Mouse (Mus musculus) retina, postnatal 1 day (tissue): ENCODE data around the gene Apba3.
A peak's percentile ranks its signal among the peaks of the same experiment; 100 is the strongest.
"Not testable (repeated sequence)": the region's sequence is repeated elsewhere in the genome, so short reads cannot be mapped to it uniquely, and the experiment has no call there.

ENCODE experiments used
- DNase-seq: peaks from one replicate; pipeline ENCODE4 v3.0.0-alpha.2; 2012

Apba3 gene

DNA sequence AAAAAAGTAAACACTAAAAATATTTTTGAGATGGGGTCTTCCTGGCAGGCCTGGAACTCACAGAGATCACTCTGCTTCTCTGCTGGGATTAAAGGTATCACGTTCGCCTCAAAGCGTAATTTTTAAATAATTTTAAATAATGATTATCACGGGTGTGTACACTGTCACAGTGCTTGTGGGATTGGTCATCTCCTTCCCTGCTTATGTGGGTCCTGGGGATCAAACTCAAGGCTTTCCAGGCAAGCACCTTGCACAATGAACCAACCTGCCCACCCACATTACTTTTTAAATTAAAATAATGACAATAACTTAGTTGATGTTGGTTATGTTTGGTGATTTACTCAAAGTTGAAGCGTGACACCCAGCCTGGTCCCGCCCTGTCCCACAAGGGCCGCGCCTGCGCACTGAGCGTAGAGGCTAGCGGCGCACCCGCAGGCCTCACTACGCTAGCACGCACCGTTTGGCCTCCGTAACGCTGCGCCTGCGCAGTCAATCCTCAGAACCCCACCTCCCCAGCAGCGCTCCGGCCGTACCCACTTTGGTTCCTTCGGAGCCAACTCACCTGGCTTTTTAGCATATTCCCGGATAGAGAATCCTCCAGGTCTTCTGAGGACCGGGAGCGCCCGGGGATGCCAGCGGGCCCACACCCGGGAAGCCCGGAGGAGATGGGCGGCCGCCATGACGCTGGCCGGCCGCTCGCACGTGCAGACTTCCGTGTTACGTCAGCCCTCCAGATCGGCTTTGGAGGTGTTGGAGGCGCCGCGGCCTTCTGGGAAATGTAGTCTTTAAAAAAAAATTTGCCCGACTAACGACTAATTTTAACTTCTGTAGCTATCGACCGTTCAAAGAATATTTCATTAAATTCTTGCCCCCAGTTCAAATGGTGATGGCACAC, at the start of gene Apba3, which contains the start of gene Mrpl54:
TSS of gene Apba3 (plus strand) at position 750 of the 895 bp plus-strand sequence.
TSS of gene Mrpl54 (minus strand) at position 724 of the 895 bp plus-strand sequence.
- DNase-seq = peak; percentile 96

DNA sequence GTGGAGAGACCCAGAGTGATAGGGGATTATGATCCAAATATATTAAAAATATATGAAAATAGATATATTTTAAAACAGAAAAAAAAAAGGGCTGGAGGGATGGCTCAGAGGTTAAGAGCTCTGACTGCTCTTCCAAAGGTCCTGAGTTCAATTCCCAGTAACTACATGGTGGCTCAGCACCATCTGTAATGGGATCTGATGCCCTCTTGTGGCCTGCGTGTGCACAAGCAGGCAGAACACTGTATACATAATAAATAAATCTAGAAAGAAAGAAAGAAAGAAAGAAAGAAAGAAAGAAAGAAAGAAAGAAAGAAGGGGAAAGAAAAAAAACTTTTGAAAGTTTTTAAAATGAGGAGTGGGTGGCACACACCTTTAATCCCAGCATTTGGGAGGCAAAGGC, 49.5 kb upstream of the Apba3 start:
- DNase-seq = peak; percentile 35

DNA sequence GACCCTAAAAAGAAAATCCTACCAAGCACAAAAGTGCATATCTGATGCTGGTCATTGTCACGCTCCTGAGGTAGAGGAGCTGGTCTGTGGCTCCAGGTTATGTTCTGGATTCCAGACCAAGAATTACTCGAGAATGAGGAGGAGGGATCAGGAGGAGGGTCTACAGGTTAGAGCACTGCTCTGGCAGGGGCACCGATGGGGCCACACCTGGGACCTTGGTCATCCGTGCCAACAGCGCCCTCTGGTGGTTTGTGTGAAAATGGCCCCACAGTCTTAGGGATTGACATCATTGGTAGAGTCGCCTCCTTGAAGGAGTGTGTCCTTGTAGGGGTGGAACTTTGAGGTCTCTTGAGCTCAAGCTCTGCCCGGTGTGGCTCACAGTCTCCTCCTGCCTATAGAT, 48.8 kb upstream of the Apba3 start:
- peak; percentile 70 for DNase-seq

DNA sequence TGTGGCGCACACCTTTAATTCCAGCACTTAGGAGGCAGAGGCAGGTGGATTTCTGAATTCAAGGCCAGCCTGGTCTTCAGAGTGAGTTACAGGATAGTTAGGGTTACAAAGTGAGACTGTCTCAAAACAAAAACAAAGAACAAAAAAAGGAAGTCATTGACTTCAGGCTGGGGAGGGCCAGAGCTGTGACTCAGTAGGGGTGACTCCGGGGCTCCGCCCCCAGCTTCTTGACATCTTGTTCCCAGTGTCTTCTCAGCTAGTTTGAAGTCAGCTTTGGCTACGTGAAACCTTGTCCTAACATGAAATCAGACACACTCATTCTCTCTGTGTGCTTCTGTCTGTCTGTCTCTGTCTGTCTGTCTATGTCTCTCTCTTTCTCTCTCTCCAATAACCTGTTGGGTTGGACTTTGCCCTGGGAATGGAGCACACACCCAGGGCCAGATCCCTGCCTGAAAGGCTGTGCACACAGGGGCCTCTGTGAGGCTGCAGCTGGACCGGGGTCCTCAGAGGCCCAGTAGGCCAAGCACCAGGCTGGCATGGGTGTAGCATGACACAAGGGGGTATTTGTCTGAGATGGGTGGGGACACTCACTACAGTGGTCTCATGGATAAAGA, 45.3 kb upstream of the Apba3 start:
- DNase-seq = no peak

DNA sequence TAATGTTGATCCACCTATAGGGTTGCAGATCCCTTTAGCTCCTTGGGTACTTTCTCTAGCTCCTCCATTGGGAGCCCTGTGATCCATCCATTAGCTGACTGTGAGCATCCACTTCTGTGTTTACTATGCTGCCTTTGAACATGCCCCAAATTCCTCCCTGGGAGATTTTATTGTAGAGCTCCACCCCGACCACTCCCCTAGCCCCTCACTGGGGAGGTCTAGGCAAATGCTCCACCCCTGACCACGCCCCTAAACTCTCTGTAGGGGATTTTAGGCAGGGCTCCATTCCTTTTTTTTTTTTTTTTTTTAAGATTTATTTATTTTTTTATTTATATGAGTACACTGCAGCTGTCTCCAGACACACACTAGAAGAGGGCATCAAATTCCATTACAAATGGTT, 43.0 kb upstream of the Apba3 start:
- not testable (repeated sequence) for DNase-seq

DNA sequence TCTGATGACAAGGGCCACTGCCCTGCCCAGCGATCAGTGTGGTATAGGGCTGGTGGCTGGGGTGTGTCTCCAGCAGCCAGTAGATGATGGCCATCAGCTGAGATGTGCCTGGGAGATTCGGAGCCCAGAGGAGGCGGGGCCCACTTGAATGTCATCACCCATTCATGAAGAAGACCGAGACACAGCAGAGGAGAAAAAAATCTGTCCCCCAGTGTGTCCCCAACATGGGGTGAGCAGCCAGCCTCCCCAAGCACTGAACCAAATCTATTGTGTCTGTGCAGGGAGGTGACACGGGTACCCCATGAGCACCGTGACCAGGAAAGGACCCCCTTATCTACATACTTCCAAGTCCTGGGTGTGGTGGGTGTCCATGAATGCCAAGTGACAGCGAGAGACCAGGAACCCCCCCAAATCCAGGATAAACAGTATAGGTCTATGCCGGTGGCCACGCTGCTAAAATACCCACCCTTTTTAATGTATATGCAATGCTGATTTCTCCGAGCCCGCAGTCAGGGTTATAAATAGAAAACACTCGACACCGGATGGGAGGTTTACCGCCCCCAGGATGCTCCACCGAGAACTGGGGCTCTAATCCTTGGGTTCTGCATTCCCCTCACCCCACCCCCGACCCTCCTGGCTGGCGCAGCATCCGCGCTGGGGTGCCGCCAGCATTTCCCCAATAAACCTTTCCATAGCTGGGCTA, 36.9 kb upstream of the Apba3 start:
- no peak for DNase-seq

DNA sequence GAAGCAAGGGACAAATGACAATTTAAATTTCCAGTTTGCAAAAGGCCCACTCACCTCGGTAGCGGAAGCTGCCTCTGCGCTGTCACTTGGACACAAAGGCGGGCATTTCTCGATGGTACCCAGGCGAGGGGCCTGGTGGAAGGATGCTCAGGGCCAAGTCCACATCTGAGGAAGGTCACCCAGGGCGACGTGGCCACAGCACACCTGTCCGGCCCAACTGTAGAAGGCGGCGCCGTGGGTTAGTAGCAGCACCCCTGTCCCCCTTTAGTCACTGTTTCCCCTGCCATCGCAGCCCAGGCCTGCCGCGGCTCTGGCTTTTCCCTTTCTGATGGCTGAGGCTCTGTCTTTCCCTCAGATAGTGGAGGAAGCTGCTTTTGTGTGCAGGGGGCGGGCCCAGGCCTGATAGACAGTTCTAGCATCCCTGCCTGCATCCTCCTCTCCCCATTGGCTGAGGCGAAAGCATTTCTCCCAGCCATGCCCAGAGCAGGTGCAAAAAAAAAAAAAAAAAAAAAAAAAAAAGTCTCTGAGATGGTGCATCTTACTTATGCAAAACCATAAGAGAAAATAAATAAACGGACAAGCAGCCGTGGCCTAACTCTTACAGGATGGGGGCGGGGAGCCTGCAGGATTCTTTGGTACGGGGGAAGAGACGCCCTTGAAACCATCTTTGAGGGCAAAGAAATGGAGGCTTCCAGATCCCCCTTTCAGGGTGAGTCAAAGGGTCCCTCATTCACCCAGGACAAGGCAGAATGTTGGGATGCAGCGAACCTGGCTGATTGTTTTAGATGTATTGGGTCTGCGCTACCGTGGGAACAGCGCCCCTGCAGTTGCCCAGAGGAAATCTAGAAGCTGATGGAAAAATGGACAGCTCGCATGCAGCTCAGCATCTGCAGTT, 36.1 kb upstream of the Apba3 start, which contains the start of gene Atcay:
TSS of gene Atcay (minus strand) at position 396 of the 895 bp plus-strand sequence.
- DNase-seq = peak; percentile 83

DNA sequence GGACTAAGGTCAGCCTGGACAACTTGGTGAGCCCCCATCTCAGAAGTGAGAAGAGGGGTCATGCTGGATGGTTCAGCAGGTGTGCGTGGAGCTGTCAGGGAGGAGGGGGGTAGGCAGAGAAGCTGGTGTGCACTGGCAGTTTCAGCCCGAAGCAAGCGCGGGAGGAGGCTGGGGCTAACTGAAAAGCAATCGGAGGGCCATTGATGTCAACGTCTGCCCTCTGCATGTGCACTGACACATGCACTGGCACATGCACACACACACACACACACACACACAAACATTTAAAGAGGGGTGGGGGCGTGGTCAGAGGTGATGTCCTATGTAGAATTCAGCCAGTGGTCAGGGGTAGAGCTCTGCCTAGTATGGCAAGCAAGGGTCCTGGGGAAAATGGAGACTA, 35.3 kb upstream of the Apba3 start:
- DNase-seq = no peak

DNA sequence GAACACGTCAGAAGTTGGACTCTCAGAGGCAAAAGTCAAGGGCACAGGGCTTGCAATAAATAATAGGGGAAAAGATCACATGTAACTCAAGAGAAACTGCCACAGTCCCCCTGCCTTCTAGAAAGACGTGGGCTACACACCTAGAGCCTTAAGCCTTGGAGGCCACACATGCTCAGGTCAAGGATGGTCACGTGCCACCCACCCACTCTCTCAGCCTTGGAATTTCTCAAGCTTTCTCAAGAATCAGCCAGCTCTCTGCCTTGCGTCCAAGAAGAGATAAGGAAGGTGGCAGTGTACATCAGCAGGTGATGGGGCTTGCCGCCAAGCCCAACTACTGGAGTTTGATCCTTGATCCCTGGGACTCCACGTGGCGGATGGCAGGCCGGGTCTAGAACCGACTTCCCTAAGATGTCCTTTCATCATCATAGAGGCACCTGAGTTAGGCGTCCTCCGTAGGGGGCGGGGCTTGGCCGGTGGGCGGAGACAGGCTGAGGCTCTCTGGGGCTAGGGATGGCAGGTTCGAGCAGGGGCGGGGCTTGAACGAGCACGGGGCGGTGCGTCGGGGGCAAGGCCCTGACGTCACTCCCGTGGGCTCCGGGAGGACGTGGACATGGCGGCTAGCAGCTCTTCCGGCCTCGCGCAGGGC, 34.1 kb upstream of the Apba3 start, which contains the start of gene Zfr2:
TSS of gene Zfr2 (plus strand) at position 576 of the 646 bp plus-strand sequence.
- peak; percentile 89 for DNase-seq

DNA sequence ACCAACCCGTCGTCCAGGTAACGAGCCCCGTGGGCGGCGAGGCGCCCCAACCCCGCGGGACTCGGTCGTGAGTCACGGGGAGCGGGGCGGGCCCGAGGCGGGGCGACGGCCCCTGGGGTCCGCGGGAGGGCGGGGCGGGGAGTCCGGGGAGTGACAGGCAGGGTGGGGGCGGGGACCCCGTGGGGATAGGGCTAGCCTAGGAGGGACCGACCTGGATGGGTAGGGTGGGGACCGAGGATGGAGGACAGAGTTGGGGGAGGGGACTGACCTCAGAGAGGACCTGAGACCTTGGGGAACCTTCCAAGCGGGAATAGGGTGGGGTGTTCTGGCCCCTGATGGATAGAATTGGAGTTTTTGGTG, 33.6 kb upstream of the Apba3 start:
- DNase-seq = no peak

DNA sequence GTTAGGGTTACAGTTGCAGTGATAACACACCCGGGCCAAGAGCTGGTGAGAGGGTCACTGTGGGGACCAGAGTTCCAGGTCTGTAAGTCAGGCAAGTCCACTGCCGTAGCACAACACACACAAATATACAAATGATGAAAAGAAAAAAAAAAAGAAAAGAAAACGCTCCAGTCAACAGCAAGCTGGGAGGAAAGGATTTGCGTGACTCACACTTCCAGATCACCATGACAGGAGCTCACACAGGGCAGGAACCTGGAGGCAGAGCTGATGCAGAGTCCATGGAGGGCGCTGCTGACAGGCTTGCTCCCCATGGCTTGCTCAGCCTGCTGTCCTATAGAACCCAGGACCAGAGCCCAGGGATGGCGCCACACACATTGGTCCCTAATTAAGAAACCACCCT, 32.6 kb upstream of the Apba3 start:
- DNase-seq = no peak

DNA sequence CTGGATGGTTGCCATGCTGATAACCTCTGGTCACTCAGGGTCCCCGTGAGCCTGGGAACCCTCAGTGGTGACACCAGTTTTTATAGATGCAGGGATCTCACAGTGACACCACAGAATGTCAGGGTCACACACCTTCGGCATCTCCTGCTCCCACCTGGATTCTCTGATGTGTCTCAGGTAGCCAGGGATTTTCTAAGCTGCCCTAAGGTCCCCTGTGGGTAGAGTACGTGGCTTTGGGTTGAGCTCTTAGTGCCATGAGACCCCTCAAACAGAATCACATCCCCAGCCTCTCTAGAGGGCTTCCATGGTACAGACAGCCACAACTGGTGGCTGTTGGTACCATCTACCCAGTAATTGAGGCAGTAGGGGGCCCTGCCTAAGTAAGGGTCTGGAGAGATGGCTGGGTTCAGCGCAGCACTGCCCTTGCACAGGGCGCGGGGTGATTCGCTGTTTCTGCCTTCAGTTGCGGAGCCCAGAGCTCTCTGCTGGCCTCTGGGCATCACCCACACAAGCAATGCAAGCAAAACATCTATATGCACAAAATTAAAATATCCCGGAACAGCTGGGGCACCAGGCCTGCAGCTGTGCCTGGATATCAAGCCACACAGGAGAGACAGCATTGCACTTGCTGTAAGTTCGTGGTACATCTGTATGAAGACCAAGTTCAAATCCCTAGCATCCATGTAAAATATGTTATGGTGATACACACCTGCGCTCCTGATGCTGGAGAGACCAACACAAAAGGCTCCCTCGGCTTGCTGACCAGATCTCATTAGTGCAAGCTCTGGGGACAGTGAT, 30.1 kb upstream of the Apba3 start:
- no peak for DNase-seq

DNA sequence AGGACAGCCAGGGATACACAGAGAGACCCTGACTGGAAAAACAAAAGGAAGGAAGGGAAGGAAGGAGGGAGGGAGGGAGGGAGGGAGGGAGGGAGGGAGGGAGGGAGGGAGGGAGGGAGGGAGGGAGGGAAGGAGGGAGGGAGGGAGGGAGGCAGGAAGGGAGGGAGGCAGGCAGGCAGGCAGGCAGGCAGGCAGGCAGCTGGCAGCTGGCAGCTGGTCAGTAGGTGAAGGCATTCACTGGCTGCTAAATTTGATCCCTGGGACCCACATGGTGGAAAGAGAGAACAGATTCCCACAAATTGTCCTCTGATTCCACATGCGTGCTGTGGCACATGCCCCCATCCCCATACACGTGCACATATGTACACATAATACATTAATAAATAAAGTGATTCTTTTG, 28.1 kb upstream of the Apba3 start:
- no peak for DNase-seq

DNA sequence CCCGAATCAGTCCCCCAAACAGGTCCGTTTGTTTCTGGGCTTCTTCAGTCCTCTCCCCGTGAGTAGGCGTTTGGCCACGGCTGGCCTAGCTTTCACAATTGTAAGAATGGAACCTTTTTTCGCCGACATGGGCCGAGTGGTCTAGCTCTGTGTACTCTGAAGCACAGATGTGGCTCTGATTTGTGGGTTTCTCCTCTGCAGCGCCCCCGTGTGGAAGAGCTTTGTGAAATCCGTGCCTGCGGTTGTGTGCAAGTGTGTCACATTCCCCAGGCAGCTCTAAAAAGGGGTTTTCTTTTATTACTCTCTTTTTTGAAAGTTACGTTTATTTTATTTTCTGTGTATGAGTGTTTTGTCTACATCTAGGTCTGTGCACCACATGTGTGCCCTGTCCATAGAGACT, 25.9 kb upstream of the Apba3 start:
- peak; percentile 81 for DNase-seq

DNA sequence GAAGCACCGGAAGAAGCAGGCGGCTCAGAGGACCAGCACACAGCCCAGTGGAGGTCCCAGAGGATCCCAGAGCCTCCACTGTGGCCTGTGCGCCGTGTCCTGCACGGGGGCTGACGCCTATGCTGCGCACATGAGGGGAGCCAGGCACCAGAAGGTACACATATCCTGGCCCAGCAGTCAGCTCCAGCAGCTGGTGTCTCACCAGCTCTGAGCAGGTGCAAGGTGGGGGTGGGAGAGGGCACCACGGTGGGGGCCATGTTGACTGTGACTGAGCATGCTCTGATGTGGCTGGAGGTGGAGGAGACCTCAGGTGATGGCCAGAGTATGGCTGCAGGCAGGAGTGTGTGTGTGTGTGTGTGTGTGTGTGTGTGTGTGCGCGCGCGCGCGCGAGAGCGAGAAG, 24.7 kb upstream of the Apba3 start:
- DNase-seq = no peak

DNA sequence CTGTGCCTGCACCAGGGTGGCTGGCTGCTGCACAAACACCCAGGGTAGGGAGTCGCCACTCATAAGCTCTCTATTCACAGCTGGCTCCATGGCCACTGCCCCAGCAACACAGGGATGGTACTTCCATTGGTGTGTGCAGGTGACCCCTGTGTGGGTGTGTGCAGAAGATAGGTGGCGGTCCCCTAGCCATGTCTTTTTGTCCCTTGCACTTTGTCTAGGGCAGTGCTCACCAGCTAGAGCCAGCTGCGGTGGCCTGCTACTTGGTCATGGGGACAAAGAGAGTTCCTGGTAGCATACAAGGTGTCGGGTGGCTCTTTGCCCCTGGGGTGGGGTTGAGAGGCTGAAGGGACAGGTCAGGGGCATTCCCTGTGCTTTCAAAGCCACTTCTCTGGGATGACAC, 22.6 kb upstream of the Apba3 start:
- DNase-seq = no peak

DNA sequence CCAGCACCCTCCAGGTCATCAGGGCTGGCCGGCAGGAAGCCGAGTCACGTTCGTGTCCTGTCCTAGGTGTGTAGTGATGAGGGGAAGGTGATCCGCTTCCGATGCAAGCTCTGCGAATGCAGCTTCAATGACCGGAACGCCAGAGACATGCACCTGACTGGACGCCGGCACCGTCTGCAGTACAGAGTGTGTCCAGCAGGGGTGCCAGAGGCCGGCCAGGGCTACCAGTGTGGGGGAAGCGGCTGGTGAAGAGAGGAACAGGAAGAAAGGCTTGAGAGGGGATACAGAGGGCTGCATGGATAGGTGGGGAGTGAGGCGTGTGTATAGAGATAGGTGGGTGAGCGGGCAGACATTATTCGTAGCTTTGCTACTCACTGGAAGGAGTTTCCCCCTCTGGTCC, 22.2 kb upstream of the Apba3 start:
- peak; percentile 82 for DNase-seq

DNA sequence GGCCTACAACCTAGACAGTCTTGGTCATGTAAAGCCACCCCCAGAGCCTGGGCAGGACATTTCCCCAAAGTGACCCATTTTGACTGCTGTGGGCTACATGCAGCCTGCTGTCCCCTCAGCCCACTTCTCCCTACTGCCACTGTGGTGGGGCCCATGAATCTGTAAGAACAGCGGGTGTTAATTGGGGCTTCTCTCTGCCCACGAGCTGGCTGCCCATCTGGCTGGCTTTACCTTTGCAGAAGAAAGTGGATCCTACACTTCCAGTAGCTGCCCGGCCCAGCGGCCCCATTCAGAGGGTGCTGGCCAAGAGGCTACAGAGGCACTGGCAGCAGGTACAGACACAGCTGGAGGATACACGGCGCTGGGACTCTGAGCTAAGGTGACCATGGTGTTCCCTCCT, 21.6 kb upstream of the Apba3 start:
- DNase-seq = no peak

DNA sequence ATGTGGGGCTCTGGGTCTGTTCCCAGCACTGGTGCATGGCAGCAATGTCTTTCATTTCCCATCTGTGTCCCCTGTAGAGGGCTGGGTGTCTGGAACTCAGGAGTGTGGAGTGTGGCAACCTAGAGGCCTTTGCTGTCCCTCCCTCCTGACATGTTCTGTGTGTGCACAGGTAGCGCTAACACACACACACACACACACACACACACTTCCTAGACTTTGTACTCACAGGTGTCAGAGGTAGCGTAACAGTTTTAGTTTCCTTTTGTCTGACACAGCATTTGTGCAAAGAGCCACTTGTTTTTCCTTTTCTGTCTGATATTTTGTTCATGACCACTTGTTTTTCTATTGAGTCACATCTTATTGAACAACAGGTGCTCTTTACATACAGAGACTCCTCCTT, 19.0 kb upstream of the Apba3 start:
- DNase-seq = no peak

DNA sequence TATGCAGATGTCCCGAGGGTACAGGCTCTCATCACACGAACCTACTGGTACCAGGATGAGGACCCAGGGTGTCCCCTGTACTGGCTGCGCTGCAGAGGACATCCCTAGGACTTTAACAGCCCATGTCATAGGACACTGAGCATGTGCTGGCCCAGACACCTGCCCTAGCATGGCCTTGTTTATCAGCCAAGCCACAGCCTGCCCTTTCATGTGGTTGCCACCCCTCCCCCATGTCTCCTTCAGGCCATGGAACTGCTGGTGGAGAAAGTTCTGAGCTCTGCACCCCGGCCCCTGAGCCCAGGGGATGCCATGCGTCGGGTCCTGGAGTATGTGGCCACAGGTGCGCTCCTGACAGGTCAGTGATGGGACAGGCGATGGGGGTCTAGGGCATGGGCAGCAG, 17.3 kb upstream of the Apba3 start:
- no peak for DNase-seq
